Mouse (Mus musculus) cortical plate, adult 2 months (tissue): Measurements from ENCODE around the gene Tgif1. TPM values are rescaled to one million over a fixed set of nuclear protein-coding genes. Genes with fewer than 3 reads are reported as not detected.
A peak's percentile ranks its signal among the peaks of the same experiment; 100 is the strongest.

ENCODE experiments used
- H3K27ac ChIP-seq: fragments of 200-500 bp; 2 replicates; pipeline ENCODE4 v1.5.1; 2012; ENCODE audit warnings: low read length, control low read depth, inconsistent platforms; ENCODE audit not compliant: insufficient read depth
- H3K4me1 ChIP-seq: fragments of 200-500 bp; 2 replicates; pipeline ENCODE4 v1.6.1; 2011; ENCODE audit warnings: low read length; ENCODE audit not compliant: control insufficient read depth, insufficient read depth
- H3K4me3 ChIP-seq: fragments of 200-500 bp; 2 replicates; pipeline ENCODE4 v1.5.1; 2011; ENCODE audit warnings: mild to moderate bottlenecking, low read length, control low read depth; ENCODE audit not compliant: insufficient read depth
- CTCF ChIP-seq: fragments of 200-500 bp; IDR thresholded peaks from 2 replicates; pipeline ENCODE4 v1.5.1; 2011; ENCODE audit warnings: mild to moderate bottlenecking, control low read depth, low read length; ENCODE audit not compliant: insufficient read depth; ENCODE audit errors: extremely low read depth
- POLR2A ChIP-seq: fragments of 200-500 bp; IDR thresholded peaks from 2 replicates; pipeline ENCODE4 v1.6.1; 2011; ENCODE audit warnings: mild to moderate bottlenecking, low read length, control low read depth; ENCODE audit not compliant: insufficient read depth; ENCODE audit errors: extremely low read depth
- polyA plus RNA-seq: library from polyadenylated mRNA; depleted of rRNA; stranded (reverse); fragments of >200 nt; gene quantifications from 2 replicates; pipeline ENCODE4 v1.2.3, GENCODE M21; 2012

Gene Tgif1
- polyA plus RNA-seq, 1 experiment: 3.3 TPM

- no peak for TF ChIP-seq CTCF
- TF ChIP-seq POLR2A: no peak
- Histone ChIP-seq H3K4me1 (no peaks in the 10 kb centered on the region), H3K27ac (no peak overlapping the region), H3K4me3 (no peak overlapping the region)
Measured at GRCm38 (mm10) chr17:70868577-70869229, 15.4 kb upstream of the Tgif1 start.

GRCm38 (mm10) chr17:70866538-70867114 is 13.3 kb upstream of the Tgif1 start:
- Histone ChIP-seq H3K4me3 (no peak overlapping the region), H3K4me1 (no peaks in the 10 kb centered on the region), H3K27ac (no peak overlapping the region)
- no peak for TF ChIP-seq POLR2A
- TF ChIP-seq CTCF: no peak

DNA sequence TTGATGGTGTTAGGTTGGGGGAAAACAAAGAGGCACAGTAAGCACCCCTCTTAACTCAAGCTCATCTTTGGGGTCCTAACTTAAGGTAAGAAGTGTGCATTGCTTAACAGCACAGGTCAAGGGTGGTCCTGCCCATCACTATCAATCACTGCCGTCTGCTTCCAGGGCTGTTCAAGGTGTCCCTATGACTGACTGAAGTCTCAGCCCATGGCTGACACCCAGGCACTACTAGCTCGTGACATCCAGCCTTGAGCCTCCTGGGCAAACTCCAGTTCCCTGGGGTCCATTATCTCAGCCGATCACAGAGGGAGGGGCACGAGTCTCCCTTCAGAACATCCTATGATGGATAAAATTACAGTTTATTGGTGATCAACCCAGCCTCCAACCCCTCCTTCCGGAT is 12.7 kb upstream of the Tgif1 start:
- no peak overlapping the region for H3K4me3 ChIP-seq
- no peak for TF ChIP-seq CTCF
- TF ChIP-seq POLR2A: no peak
- H3K4me1 ChIP-seq: no peaks in the 10 kb centered on the region
- H3K27ac ChIP-seq: no peak overlapping the region

GRCm38 (mm10) chr17:70865060-70865604 is 11.8 kb upstream of the Tgif1 start:
- H3K27ac ChIP-seq: no peak overlapping the region
- no peak for TF ChIP-seq POLR2A
- no peak for TF ChIP-seq CTCF
- no peak overlapping the region for H3K4me3 ChIP-seq
- no peaks in the 10 kb centered on the region for H3K4me1 ChIP-seq

- no peak for TF ChIP-seq CTCF
- TF ChIP-seq POLR2A: no peak
- no peak overlapping the region for H3K4me3 ChIP-seq
- no peak overlapping the region for H3K27ac ChIP-seq
- no peaks in the 10 kb centered on the region for H3K4me1 ChIP-seq
Measured at GRCm38 (mm10) chr17:70864645-70865044, 11.3 kb upstream of the Tgif1 start.

GRCm38 (mm10) chr17:70864117-70864516 is 10.8 kb upstream of the Tgif1 start:
- H3K27ac ChIP-seq: no peak overlapping the region
- TF ChIP-seq CTCF: no peak
- TF ChIP-seq POLR2A: no peak
- H3K4me3 ChIP-seq: no peak overlapping the region
- H3K4me1 ChIP-seq: no peaks in the 10 kb centered on the region

- TF ChIP-seq CTCF: no peak
- TF ChIP-seq POLR2A: no peak
- H3K27ac ChIP-seq: no peak overlapping the region
- no peaks in the 10 kb centered on the region for H3K4me1 ChIP-seq
- no peak overlapping the region for H3K4me3 ChIP-seq
Measured at GRCm38 (mm10) chr17:70858814-70859213, 5.5 kb upstream of the Tgif1 start.

DNA sequence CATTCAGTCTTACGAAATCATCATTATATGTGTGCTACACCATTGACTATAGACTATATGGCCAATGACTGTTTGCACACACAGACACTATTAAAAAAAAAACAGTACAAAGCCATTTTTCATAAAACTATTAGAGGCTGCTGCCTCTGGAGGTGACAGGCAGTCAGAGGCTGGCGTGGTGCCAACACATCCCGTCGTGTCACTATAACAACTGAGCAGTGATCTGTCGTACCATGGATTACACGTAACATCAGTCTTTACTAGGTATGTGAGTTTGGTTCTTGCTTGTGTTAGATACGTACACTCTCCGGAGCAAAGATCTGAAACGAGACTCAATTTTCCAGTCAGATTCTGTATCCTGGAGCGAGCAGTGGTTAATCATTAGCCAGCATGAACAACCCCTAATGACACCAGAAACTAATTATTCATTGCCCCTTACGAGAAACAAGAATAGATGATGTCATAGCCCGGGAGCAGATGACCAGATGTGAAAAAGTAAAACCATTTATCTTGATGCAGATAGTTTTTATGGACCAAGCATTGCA is 3.6 kb upstream of the Tgif1 start:
- TF ChIP-seq CTCF: no peak
- TF ChIP-seq POLR2A: no peak
- Histone ChIP-seq H3K4me1 (no peaks in the 10 kb centered on the region), H3K27ac (no peak overlapping the region), H3K4me3 (no peak overlapping the region)

DNA sequence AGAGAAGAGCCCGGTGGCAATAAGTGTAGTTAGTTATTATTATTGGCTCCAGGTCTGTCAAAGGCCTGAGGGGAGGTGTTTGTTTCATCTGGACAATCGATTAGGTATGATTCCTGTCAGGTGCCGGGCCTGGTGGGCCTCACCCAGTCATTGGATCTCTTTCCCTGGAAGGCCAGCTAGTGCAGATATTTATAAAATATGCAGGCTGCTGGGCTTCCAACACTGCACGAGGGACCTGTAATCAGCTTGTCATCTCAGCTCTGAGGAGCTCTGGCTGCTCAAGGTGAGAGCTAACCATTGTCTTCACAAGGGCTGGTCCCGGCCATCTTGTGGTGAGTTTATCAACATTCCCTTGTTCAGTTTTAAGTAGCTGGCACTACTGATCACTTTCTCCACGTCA is 675 bp upstream of the Tgif1 start:
- no peak overlapping the region for H3K4me3 ChIP-seq
- H3K27ac ChIP-seq: no peak overlapping the region
- no peak for TF ChIP-seq POLR2A
- no peak for TF ChIP-seq CTCF
- H3K4me1 ChIP-seq: no peaks in the 10 kb centered on the region

DNA sequence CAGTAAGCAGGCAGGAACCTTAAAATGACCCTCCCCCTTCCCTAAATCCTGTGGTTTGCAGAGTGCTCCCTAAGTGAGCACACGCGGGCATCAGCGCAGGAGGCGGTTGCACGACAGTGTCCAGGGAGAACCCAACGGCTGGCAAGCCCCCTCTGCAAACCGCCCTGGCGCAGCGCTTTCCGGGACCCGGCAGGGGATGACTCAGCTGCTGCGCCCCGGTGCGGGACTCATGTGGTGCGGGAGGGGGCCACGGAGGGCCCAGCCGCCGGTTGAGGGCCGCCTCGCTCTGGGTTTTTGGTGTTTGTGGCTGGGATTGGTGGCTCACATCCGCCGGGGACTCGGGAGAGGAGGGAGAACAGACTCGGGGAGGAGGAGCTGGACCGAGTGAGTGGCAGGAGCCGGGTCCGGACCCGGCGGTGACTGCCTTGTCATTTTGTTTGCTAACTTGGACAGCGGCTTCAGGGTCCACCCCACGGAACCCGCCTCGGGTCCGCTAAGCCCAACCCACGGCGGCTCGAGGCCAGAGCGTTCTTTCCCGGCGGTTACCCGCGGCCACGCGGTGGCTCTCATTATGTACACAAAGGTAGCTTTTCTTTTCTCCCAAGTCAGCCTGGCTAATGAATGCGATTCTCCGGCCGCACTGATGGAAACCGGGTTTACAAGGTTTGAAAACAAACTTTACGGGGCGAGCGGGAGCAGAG is 510 bp downstream of the Tgif1 start:
- H3K4me1 ChIP-seq: no peaks in the 10 kb centered on the region
- TF ChIP-seq POLR2A (no peak), CTCF (no peak)
- no peak overlapping the region; the same call in 1 of the 2 replicates for H3K27ac ChIP-seq
- peak overlapping the region; percentile 33 for H3K4me3 ChIP-seq
